Mouse (Mus musculus): ENCODE data around the gene Lsm14a. TPM values are rescaled to one million over a fixed set of nuclear protein-coding genes. Genes with fewer than 3 reads are reported as not detected.
"Not testable (repeated sequence)": the region's sequence is repeated elsewhere in the genome, so short reads cannot be mapped to it uniquely, and the experiment has no call there.

Gene Lsm14a
- total and polyA plus RNA-seq, 2 experiments from 2014 or later, result 41.4 to 44.7 TPM

- H3K27me3 ChIP-seq (ENCODE audit: control insufficient read depth, insufficient read depth, low read length), result no peaks in the 10 kb centered on the region
- TF ChIP-seq CTCF (IDR thresholded peaks at IDR 0.05; ENCODE audit: low read depth), result no peak
- TF ChIP-seq EP300 (IDR thresholded peaks at IDR 0.05; ENCODE audit: low read depth), result no peak
- H3K4me3 ChIP-seq (ENCODE audit: low read depth, low read length), result no peak overlapping the region
- H3K27ac ChIP-seq (ENCODE audit: low read depth), result no peak overlapping the region
- H3K9me3 ChIP-seq (replicated peaks; ENCODE audit: control insufficient read depth, low read length), result no peaks in the 10 kb centered on the region
- 75% methylated on average over 2 of the region's 2 CpGs for WGBS
- H3K4me2 ChIP-seq (ENCODE audit: low read depth, low read length), result no peak overlapping the region
- ATAC-seq (ENCODE audit: insufficient read depth, low read depth), result no peak
- DNase-seq (ENCODE audit: low spot score), result no peak
- peaks cover 6% of the 10 kb centered on the region for H3K4me1 ChIP-seq (ENCODE audit: control insufficient read depth, insufficient read depth)
- H3K36me3 ChIP-seq (replicated peaks; ENCODE audit: control insufficient read depth, insufficient read depth, low read length), result peaks cover 24% of the 10 kb centered on the region
- H3K9ac ChIP-seq (replicated peaks; ENCODE audit: low read depth, low read length), result no peak overlapping the region
Observed at GRCm38 (mm10) chr7:34337268-34337667, 55.8 kb downstream of the Lsm14a start.

DNA sequence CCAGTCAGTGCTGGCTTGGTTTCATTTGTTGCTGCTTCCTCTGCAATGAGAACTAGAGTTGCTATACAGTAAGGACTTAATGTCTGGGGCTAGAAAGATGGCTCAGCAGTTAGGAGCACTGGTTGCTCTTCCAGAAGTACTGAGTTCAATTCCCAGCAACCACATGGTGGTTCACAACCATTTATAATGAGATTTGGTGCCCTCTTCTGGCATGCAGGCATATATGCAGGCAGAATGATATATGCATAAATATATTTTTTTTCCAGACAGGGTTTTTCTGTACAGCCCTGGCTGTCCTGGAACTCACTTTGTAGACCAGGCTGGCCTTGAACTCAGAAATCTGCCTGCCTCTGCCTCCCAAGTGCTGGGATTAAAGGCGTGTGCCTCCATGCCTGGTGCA, 56.6 kb downstream of the Lsm14a start:
- not testable (repeated sequence) for H3K4me2 ChIP-seq (ENCODE audit: low read depth, low read length); H3K9me3 ChIP-seq (replicated peaks; ENCODE audit: control insufficient read depth, low read length); H3K27me3 ChIP-seq (ENCODE audit: control insufficient read depth, insufficient read depth, low read length); H3K27ac ChIP-seq (ENCODE audit: low read depth); H3K4me1 ChIP-seq (ENCODE audit: control insufficient read depth, insufficient read depth); H3K9ac ChIP-seq (replicated peaks; ENCODE audit: low read depth, low read length); H3K4me3 ChIP-seq (ENCODE audit: low read depth, low read length); ATAC-seq (ENCODE audit: insufficient read depth, low read depth)
- WGBS, result 100% methylated on average over 1 of the region's 1 CpGs
- H3K36me3 ChIP-seq (replicated peaks; ENCODE audit: control insufficient read depth, insufficient read depth, low read length), result peaks cover 16% of the 10 kb centered on the region
- DNase-seq (ENCODE audit: low spot score), result peak; percentile 0

DNA sequence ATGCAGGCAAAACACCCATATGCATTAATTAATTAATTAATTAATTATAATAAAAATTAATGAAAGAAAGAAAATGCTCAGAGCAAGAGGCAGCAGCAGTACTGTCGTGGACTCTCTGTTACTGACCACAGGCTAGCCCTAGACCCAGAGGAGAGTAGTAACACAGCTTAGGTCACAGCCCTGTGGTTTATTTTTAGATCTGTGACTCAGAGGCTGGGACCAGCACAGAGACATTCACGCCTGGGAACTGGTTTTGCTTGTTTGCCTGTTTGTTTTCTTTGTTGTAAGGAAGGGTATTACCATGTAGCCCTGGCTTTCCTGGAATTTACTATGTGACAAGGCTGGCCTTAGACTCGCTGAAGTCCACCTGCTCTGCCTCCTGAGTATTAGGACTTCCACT, 65.6 kb downstream of the Lsm14a start:
- no peaks in the 10 kb centered on the region for H3K36me3 ChIP-seq (replicated peaks; ENCODE audit: control insufficient read depth, insufficient read depth, low read length)
- H3K27ac ChIP-seq (ENCODE audit: low read depth), result peak overlapping the region; percentile 26
- H3K27me3 ChIP-seq (ENCODE audit: control insufficient read depth, insufficient read depth, low read length), result no peaks in the 10 kb centered on the region
- WGBS, result 24% methylated on average over 3 of the region's 3 CpGs
- TF ChIP-seq EP300 (IDR thresholded peaks at IDR 0.05; ENCODE audit: low read depth), result no peak
- no peak for TF ChIP-seq CTCF (IDR thresholded peaks at IDR 0.05; ENCODE audit: low read depth)
- no peaks in the 10 kb centered on the region for H3K4me1 ChIP-seq (ENCODE audit: control insufficient read depth, insufficient read depth)
- ATAC-seq (ENCODE audit: insufficient read depth, low read depth) (peak; percentile 73; the same call in 1 of the 2 replicates), DNase-seq (ENCODE audit: low spot score) (peak; percentile 20)
- H3K9ac ChIP-seq (replicated peaks; ENCODE audit: low read depth, low read length), result no peak overlapping the region
- H3K9me3 ChIP-seq (replicated peaks; ENCODE audit: control insufficient read depth, low read length), result no peaks in the 10 kb centered on the region
- no peak overlapping the region for H3K4me2 ChIP-seq (ENCODE audit: low read depth, low read length)
- no peak overlapping the region for H3K4me3 ChIP-seq (ENCODE audit: low read depth, low read length)

- Histone ChIP-seq H3K9ac (replicated peaks; ENCODE audit: low read depth, low read length) (no peak overlapping the region), H3K4me1 (ENCODE audit: control insufficient read depth, insufficient read depth) (no peaks in the 10 kb centered on the region), H3K4me3 (ENCODE audit: low read depth, low read length) (no peak overlapping the region), H3K36me3 (replicated peaks; ENCODE audit: control insufficient read depth, insufficient read depth, low read length) (no peaks in the 10 kb centered on the region), H3K27ac (ENCODE audit: low read depth) (no peak overlapping the region), H3K27me3 (ENCODE audit: control insufficient read depth, insufficient read depth, low read length) (no peaks in the 10 kb centered on the region), H3K4me2 (ENCODE audit: low read depth, low read length) (no peak overlapping the region), H3K9me3 (replicated peaks; ENCODE audit: control insufficient read depth, low read length) (no peaks in the 10 kb centered on the region)
- DNase-seq (ENCODE audit: low spot score), result no peak
- TF ChIP-seq EP300 (IDR thresholded peaks at IDR 0.05; ENCODE audit: low read depth) (no peak), CTCF (IDR thresholded peaks at IDR 0.05; ENCODE audit: low read depth) (no peak)
- 84% methylated on average over 1 of the region's 1 CpGs for WGBS
- no peak for ATAC-seq (ENCODE audit: insufficient read depth, low read depth)
Observed at GRCm38 (mm10) chr7:34324857-34325256, 68.3 kb downstream of the Lsm14a start.

GRCm38 (mm10) chr7:34324005-34324404, 69.1 kb downstream of the Lsm14a start:
- Histone ChIP-seq H3K4me3 (ENCODE audit: low read depth, low read length) (no peak overlapping the region), H3K36me3 (replicated peaks; ENCODE audit: control insufficient read depth, insufficient read depth, low read length) (no peaks in the 10 kb centered on the region), H3K27me3 (ENCODE audit: control insufficient read depth, insufficient read depth, low read length) (no peaks in the 10 kb centered on the region), H3K27ac (ENCODE audit: low read depth) (no peak overlapping the region), H3K9ac (replicated peaks; ENCODE audit: low read depth, low read length) (no peak overlapping the region), H3K9me3 (replicated peaks; ENCODE audit: control insufficient read depth, low read length) (no peaks in the 10 kb centered on the region), H3K4me2 (ENCODE audit: low read depth, low read length) (no peak overlapping the region), H3K4me1 (ENCODE audit: control insufficient read depth, insufficient read depth) (no peaks in the 10 kb centered on the region)
- ATAC-seq (ENCODE audit: insufficient read depth, low read depth) (no peak), DNase-seq (ENCODE audit: low spot score) (no peak)
- no peak for TF ChIP-seq EP300 (IDR thresholded peaks at IDR 0.05; ENCODE audit: low read depth)
- no peak for TF ChIP-seq CTCF (IDR thresholded peaks at IDR 0.05; ENCODE audit: low read depth)
- 91% methylated on average over 2 of the region's 2 CpGs for WGBS

DNA sequence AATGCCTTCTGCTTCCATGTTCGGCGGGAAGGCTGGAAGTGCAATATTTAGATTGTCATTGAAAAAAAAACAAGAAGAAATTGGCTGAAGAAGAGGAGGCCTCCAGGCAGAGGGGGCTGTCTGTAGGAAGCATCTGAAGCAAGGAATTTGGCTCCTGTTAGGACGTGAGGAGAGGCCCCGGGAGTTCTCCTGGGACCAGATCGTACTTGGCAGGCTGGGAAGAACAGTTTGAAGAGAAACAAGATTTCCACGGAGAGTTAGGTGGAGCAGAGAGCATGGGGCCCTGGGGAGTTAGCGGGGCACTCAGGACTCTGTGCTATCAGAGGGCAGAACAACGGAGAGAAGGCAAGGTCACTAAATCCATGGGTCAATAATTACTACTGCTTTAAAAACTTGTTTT, 69.8 kb downstream of the Lsm14a start:
- H3K9me3 ChIP-seq (replicated peaks; ENCODE audit: control insufficient read depth, low read length), result no peaks in the 10 kb centered on the region
- no peaks in the 10 kb centered on the region for H3K36me3 ChIP-seq (replicated peaks; ENCODE audit: control insufficient read depth, insufficient read depth, low read length)
- H3K4me3 ChIP-seq (ENCODE audit: low read depth, low read length), result no peak overlapping the region
- TF ChIP-seq CTCF (IDR thresholded peaks at IDR 0.05; ENCODE audit: low read depth) (no peak), EP300 (IDR thresholded peaks at IDR 0.05; ENCODE audit: low read depth) (no peak)
- 51% methylated on average over 8 of the region's 8 CpGs for WGBS
- 0 out of 2 replicates have a peak overlapping the region, but pooled peaks have one; percentile 16 for H3K27ac ChIP-seq (ENCODE audit: low read depth)
- DNase-seq (ENCODE audit: low spot score), result peak; percentile 23
- H3K4me2 ChIP-seq (ENCODE audit: low read depth, low read length), result no peak overlapping the region
- H3K4me1 ChIP-seq (ENCODE audit: control insufficient read depth, insufficient read depth), result peaks cover under 1% of the 10 kb centered on the region; the same call in 1 of the 2 replicates
- no peak for ATAC-seq (ENCODE audit: insufficient read depth, low read depth)
- no peaks in the 10 kb centered on the region for H3K27me3 ChIP-seq (ENCODE audit: control insufficient read depth, insufficient read depth, low read length)
- no peak overlapping the region for H3K9ac ChIP-seq (replicated peaks; ENCODE audit: low read depth, low read length)
